Mouse (Mus musculus) megakaryocyte, embryonic 14.5 days (primary cell): ENCODE measurements around the gene Prss22.

Experiments used
- FLI1 ChIP-seq: IDR thresholded peaks from 2 replicates; pipeline ENCODE4 v1.6.1; 2012; ENCODE audit warnings: low read length, inconsistent platforms, mixed read lengths
- GATA1 ChIP-seq: IDR thresholded peaks from 3 replicates; pipeline ENCODE4 v1.6.1; 2012; ENCODE audit warnings: mixed read lengths, low read length, inconsistent platforms, borderline replicate concordance

- TF ChIP-seq FLI1 (no peak), GATA1 (no peak)
Measured at GRCm38 (mm10) chr17:23980297-23980909, 17.5 kb downstream of the Prss22 start, which contains the start of gene Prss30.
